Mouse (Mus musculus) lung, postnatal 0 days (tissue): ENCODE measurements around the gene Efemp1. TPM values are rescaled to one million over a fixed set of nuclear protein-coding genes. Genes with fewer than 3 reads are reported as not detected.
A peak's percentile ranks its signal among the peaks of the same experiment; 100 is the strongest.

Experiments used
- ATAC-seq: fragments of 200-750 bp; cut with Nextera tagmentation; 2 replicates; pipeline ENCODE4 v1.8.0; 2017; ENCODE audit warnings: moderate library complexity
- DNase-seq: peaks from one replicate; pipeline ENCODE4 v3.0.0-alpha.2; 2016; ENCODE audit warnings: low spot score
- H3K27ac ChIP-seq: fragments of 300-500 bp; sonication (generic); 2 replicates; pipeline ENCODE4 v1.5.1; 2014; ENCODE audit warnings: antibody characterized with exemption, mild to moderate bottlenecking, low read length, mixed read lengths
- H3K27me3 ChIP-seq: fragments of 300-500 bp; sonication (generic); replicated peaks from 2 replicates; pipeline ENCODE4 v1.6.1; 2014; ENCODE audit warnings: low read length, mixed read lengths; ENCODE audit not compliant: insufficient read depth
- H3K36me3 ChIP-seq: fragments of 300-500 bp; sonication (generic); 2 replicates; pipeline ENCODE4 v1.6.1; 2014; ENCODE audit warnings: low read length, mixed read lengths; ENCODE audit not compliant: insufficient read depth
- H3K4me1 ChIP-seq: fragments of 300-500 bp; sonication (generic); 2 replicates; pipeline ENCODE4 v1.6.1; 2014; ENCODE audit warnings: antibody characterized with exemption, low read depth, low read length, mixed read lengths; ENCODE audit not compliant: insufficient read depth
- H3K4me2 ChIP-seq: fragments of 300-500 bp; sonication (generic); replicated peaks from 2 replicates; pipeline ENCODE4 v1.6.1; 2014; ENCODE audit warnings: low read depth, mild to moderate bottlenecking, low read length, moderate library complexity, mixed read lengths
- H3K4me3 ChIP-seq: fragments of 300-500 bp; sonication (generic); 2 replicates; pipeline ENCODE4 v1.5.1; 2014; ENCODE audit warnings: low read depth, low read length
- H3K9ac ChIP-seq: fragments of 300-500 bp; sonication (generic); replicated peaks from 2 replicates; pipeline ENCODE4 v1.6.1; 2014; ENCODE audit warnings: low read depth, mild to moderate bottlenecking
- H3K9me3 ChIP-seq: fragments of 300-500 bp; sonication (generic); 2 replicates; pipeline ENCODE4 v1.6.1; 2016; ENCODE audit warnings: low read length, mixed read lengths
- CTCF ChIP-seq: IDR thresholded peaks from 2 replicates; pipeline ENCODE4 v1.5.1; 2016; ENCODE audit warnings: antibody characterized with exemption, mild to moderate bottlenecking
- EP300 ChIP-seq: IDR thresholded peaks from 2 replicates; pipeline ENCODE4 v1.6.1; 2016; ENCODE audit warnings: antibody characterized with exemption, mild to moderate bottlenecking, control low read depth
- WGBS: fragments of 180-500 bp; shearing (Covaris S2); extraction: QIAGEN DNeasy Blood & Tissue Kit; methylation state at CpG from one replicate; pipeline ENCODE4 v1.1.7; 2014; 5-methylcytosine and 5-hydroxymethylcytosine counted together
- polyA plus RNA-seq: library from polyadenylated mRNA; unstranded; fragments of >200 nt; fragmentation: Nextera tagmentation; extraction: Ambion mirVana; gene quantifications from 2 replicates; pipeline ENCODE4 v1.2.1, GENCODE M21; 2015

Gene Efemp1
- polyA plus RNA-seq, 1 experiment from 2014 or later: 25.8 TPM

GRCm38 (mm10) chr11:28955305-28955701 lies 102.3 kb downstream of the Efemp1 start:
- ATAC-seq (peak; percentile 77), DNase-seq (peak; percentile 64)
- peak overlapping the region; percentile 39; the same call in 1 of the 2 replicates for H3K27ac ChIP-seq
- no peaks in the 10 kb centered on the region for H3K27me3 ChIP-seq
- H3K36me3 ChIP-seq: no peaks in the 10 kb centered on the region
- H3K4me3 ChIP-seq: no peak overlapping the region
- TF ChIP-seq CTCF (0 out of 2 replicates have a peak, but pooled peaks have one; percentile 9), EP300 (no peak)
- H3K9me3 ChIP-seq: no peaks in the 10 kb centered on the region
- H3K4me1 ChIP-seq: no peaks in the 10 kb centered on the region
- H3K4me2 ChIP-seq: no peak overlapping the region
- no peak overlapping the region for H3K9ac ChIP-seq

- Histone ChIP-seq H3K27me3 (no peaks in the 10 kb centered on the region), H3K27ac (no peak overlapping the region), H3K36me3 (no peaks in the 10 kb centered on the region), H3K9me3 (no peaks in the 10 kb centered on the region), H3K4me2 (no peak overlapping the region), H3K9ac (no peak overlapping the region), H3K4me3 (no peak overlapping the region), H3K4me1 (no peaks in the 10 kb centered on the region)
- ATAC-seq (no peak), DNase-seq (no peak)
- WGBS: 100% methylated on average over 1 of the region's 1 CpGs
- TF ChIP-seq CTCF: no peak
These were observed 108.4 kb downstream of the Efemp1 start for GRCm38 (mm10) chr11:28961381-28961780.
